ENCODE assay signal across 8 mouse cellular contexts in genomic region chr6:103510392-103511289, GRCm38 (mm10). TPM values are rescaled to one million over a fixed set of nuclear protein-coding genes. Genes with fewer than 3 reads are reported as not detected.
DNase-seq lines count a peak whose midpoint lies in the region; ATAC-seq lines count a peak whose summit lies in the region.

Gene Chl1, plus strand, starts transcription at chr6:103510586.

- no peak for DNase-seq in frontal cortex, postnatal 14 days (ENCODE audit: low spot score in 2 of 2)
- peak; percentile 52 for DNase-seq in ES-CJ7 (ENCODE audit: low read depth, low spot score)
- DNase-seq in embryonic facial prominence, embryonic 10.5 days (ENCODE audit: low spot score) = peak; percentile 38
- DNase-seq in intestine, embryonic 14.5 days (ENCODE audit: low spot score) = peak; percentile 62
- DNase-seq in left cerebral cortex, postnatal 4 days = peak; percentile 48
- no peak for DNase-seq in c-Kit-positive CD71-positive TER-119-positive erythroid progenitor cells, embryonic 14.5 days (ENCODE audit: low spot score)

- H3K27me3 ChIP-seq in embryonic facial prominence, embryonic 10.5 days (replicated peaks; ENCODE audit: low read depth, poor library complexity, severe bottlenecking) = peaks cover 60% of the 10 kb centered on the region
- peaks cover 46% of the 10 kb centered on the region for H3K27me3 ChIP-seq in intestine, embryonic 14.5 days (replicated peaks; ENCODE audit: control insufficient read depth, insufficient read depth, low read length)
- H3K27me3 ChIP-seq in neural tube, embryonic 12.5 days (replicated peaks) = peaks cover 8% of the 10 kb centered on the region

- no peaks in the 10 kb centered on the region for H3K36me3 ChIP-seq in embryonic facial prominence, embryonic 10.5 days (replicated peaks)
- H3K36me3 ChIP-seq in intestine, embryonic 14.5 days (ENCODE audit: control insufficient read depth, insufficient read depth, low read length) = no peaks in the 10 kb centered on the region
- no peaks in the 10 kb centered on the region for H3K36me3 ChIP-seq in neural tube, embryonic 12.5 days

- peak within 1 kb of the TSS; percentile 57 for H3K4me3 ChIP-seq in embryonic facial prominence, embryonic 10.5 days
- peak within 1 kb of the TSS; percentile 29 for H3K4me3 ChIP-seq in intestine, embryonic 14.5 days (ENCODE audit: low read depth, low read length)
- H3K4me3 ChIP-seq in neural tube, embryonic 12.5 days = peak within 1 kb of the TSS; percentile 51

- peaks cover 22% of the 10 kb centered on the region for H3K4me1 ChIP-seq in embryonic facial prominence, embryonic 10.5 days
- H3K4me1 ChIP-seq in intestine, embryonic 14.5 days (replicated peaks; ENCODE audit: control insufficient read depth, insufficient read depth, low read length) = no peaks in the 10 kb centered on the region; the same call in 1 of the 2 replicates
- peaks cover 13% of the 10 kb centered on the region for H3K4me1 ChIP-seq in neural tube, embryonic 12.5 days

- 4% methylated on average over 25 of the region's 25 CpGs for WGBS in embryonic facial prominence, embryonic 10.5 days
- 2% methylated on average over 25 of the region's 25 CpGs for WGBS in intestine, embryonic 14.5 days
- WGBS in neural tube, embryonic 12.5 days = 2% methylated on average over 25 of the region's 25 CpGs

- ATAC-seq in frontal cortex, adult (ENCODE audit: low TSS enrichment) = peak; percentile 34
- peak; percentile 53; the same call in 1 of the 2 replicates for ATAC-seq in intestine, embryonic 14.5 days (replicated peaks; ENCODE audit: low FRiP score, low TSS enrichment, low read depth)
- peak; percentile 46 for ATAC-seq in neural tube, embryonic 12.5 days (ENCODE audit: low FRiP score, low read depth)

- H3K9me3 ChIP-seq in embryonic facial prominence, embryonic 10.5 days = no peaks in the 10 kb centered on the region
- no peaks in the 10 kb centered on the region for H3K9me3 ChIP-seq in intestine, embryonic 14.5 days (ENCODE audit: control insufficient read depth, low read length)
- H3K9me3 ChIP-seq in neural tube, embryonic 12.5 days = no peaks in the 10 kb centered on the region

- intact Hi-C loops in left cerebral cortex, postnatal 4 days (cut with DNase I) = loop anchor here (5.0 kb wide), 2 partner anchors 172 to 203 kb away; no protein-coding TSS in a partner anchor

- no peak within 1 kb of the TSS for H3K27ac ChIP-seq in embryonic facial prominence, embryonic 10.5 days (replicated peaks)
- no peak within 1 kb of the TSS for H3K27ac ChIP-seq in intestine, embryonic 14.5 days (ENCODE audit: low read depth)
- peak within 1 kb of the TSS; percentile 79; the same call in 1 of the 2 replicates for H3K27ac ChIP-seq in neural tube, embryonic 12.5 days

- peak within 1 kb of the TSS; percentile 48 for H3K4me2 ChIP-seq in intestine, embryonic 14.5 days (ENCODE audit: low read length)
- peak within 1 kb of the TSS; percentile 78 for H3K4me2 ChIP-seq in neural tube, embryonic 12.5 days (replicated peaks)

- H3K9ac ChIP-seq in intestine, embryonic 14.5 days (ENCODE audit: low read length) = 0 out of 2 replicates have a peak within 1 kb of the TSS, but pooled peaks have one; percentile 25
- peak within 1 kb of the TSS; percentile 77 for H3K9ac ChIP-seq in neural tube, embryonic 12.5 days

RNA-seq across cellular contexts. Expression of gene Chl1, which starts in this region (rescaled TPM):
- 1.2 and 1.3 TPM in 2 replicates for polyA plus RNA-seq in embryonic facial prominence, embryonic 10.5 days (2016; fragmentation: Nextera tagmentation; extraction: Ambion mirVana)
- 4.3 and 4.9 TPM in 2 replicates for polyA plus RNA-seq in intestine, embryonic 14.5 days (2014; fragmentation: Nextera tagmentation; extraction: Ambion mirVana)
- total RNA-seq in left cerebral cortex, postnatal 4 days (2021) = 100 to 1,000 TPM; 518 to 523 TPM
- 39.0 and 51.1 TPM in 2 replicates for polyA plus RNA-seq in neural tube, embryonic 12.5 days (2016; fragmentation: Nextera tagmentation; extraction: Ambion mirVana)

Comparison
In these comparisons a context has a peak if more than half of its experiments do, and no peak if none do; other contexts are left out.
1. DNase-seq: peak in ES-CJ7 (single experiment), embryonic facial prominence, embryonic 10.5 days (single experiment), intestine, embryonic 14.5 days (single experiment) and left cerebral cortex, postnatal 4 days (single experiment); none in frontal cortex, postnatal 14 days (0 of 2) and c-Kit-positive CD71-positive TER-119-positive erythroid progenitor cells, embryonic 14.5 days (single experiment).
2. Peak in every context shown above with its lines, with median percentiles within 50 percentile points of each other: ATAC-seq and H3K4me3 ChIP-seq.